Comparison of ENCODE assay signal across 8 mouse cellular contexts in genomic region chr7:126535766-126536165, GRCm38 (mm10). TPM values are rescaled to one million over a fixed set of nuclear protein-coding genes. Genes with fewer than 3 reads are reported as not detected.
DNase-seq lines count a peak whose midpoint lies in the region; ATAC-seq and TF ChIP-seq lines count a peak whose summit lies in the region.

No protein-coding gene starts in this region.

- no peak overlapping the region for H3K27ac ChIP-seq in lung, embryonic 14.5 days (ENCODE audit: low read depth)
- H3K27ac ChIP-seq in liver, adult 2 months (replicated peaks; ENCODE audit: insufficient read depth, low read depth, low read length), result no peak overlapping the region
- no peak overlapping the region for H3K27ac ChIP-seq in neural tube, embryonic 13.5 days (replicated peaks)

- peak overlapping the region; percentile 41 for H3K4me3 ChIP-seq in lung, embryonic 14.5 days (ENCODE audit: low read depth, low read length)
- peak overlapping the region; percentile 43 for H3K4me3 ChIP-seq in liver, adult 2 months (ENCODE audit: insufficient read depth, low read depth, low read length)
- H3K4me3 ChIP-seq in neural tube, embryonic 13.5 days, result peak overlapping the region; percentile 46

- H3K9ac ChIP-seq in lung, embryonic 14.5 days, result peak overlapping the region; percentile 48
- H3K9ac ChIP-seq in liver, adult 2 months (ENCODE audit: low read depth, low read length), result peak overlapping the region; percentile 23; the same call in 1 of the 2 replicates
- H3K9ac ChIP-seq in neural tube, embryonic 13.5 days, result peak overlapping the region; percentile 77

- H3K79me2 ChIP-seq in liver, adult 2 months (ENCODE audit: control insufficient read depth, insufficient read depth, low read length), result no peaks in the 10 kb centered on the region

- peak; percentile 34 for DNase-seq in lung, embryonic 14.5 days
- no peak for DNase-seq in lung, postnatal 36 days
- peak; percentile 56 for DNase-seq in embryo, embryonic 10 days (ENCODE audit: low spot score)
- no peak for DNase-seq in liver, adult 2 months (ENCODE audit: extremely low read depth, low read depth, low spot score)
- DNase-seq in left cerebral cortex, adult 8-10 months (ENCODE audit: low spot score in 2 of 2), result no peak
- DNase-seq in left cerebral cortex, postnatal 14 days (ENCODE audit: low spot score in 2 of 2), result no peak

- no peaks in the 10 kb centered on the region for H3K36me3 ChIP-seq in lung, embryonic 14.5 days (ENCODE audit: insufficient read depth)
- H3K36me3 ChIP-seq in liver, adult 2 months (ENCODE audit: control insufficient read depth, insufficient read depth, low read length), result no peaks in the 10 kb centered on the region
- no peaks in the 10 kb centered on the region for H3K36me3 ChIP-seq in neural tube, embryonic 13.5 days

- no peak for ATAC-seq in lung, embryonic 14.5 days (ENCODE audit: insufficient read depth)
- ATAC-seq in hematopoietic stem cell, adult 5-6 weeks (replicated peaks in 1 of 2; ENCODE audit: insufficient read depth in 1 of 2, low FRiP score in 2 of 2, low TSS enrichment in 1 of 2, low read depth in 1 of 2, poor library complexity in 2 of 2, severe bottlenecking in 2 of 2), result peak; percentile 37 to 50; a peak in 2 of 4 replicates
- no peak for ATAC-seq in neural tube, embryonic 13.5 days (ENCODE audit: low read depth)

- no peak for TF ChIP-seq CTCF in lung, embryonic 14.5 days (IDR thresholded peaks at IDR 0.05; ENCODE audit: low read depth)
- TF ChIP-seq CTCF in liver, adult 2 months (IDR thresholded peaks at IDR 0.05; ENCODE audit: low read depth, low read length), result no peak

- TF ChIP-seq POLR2A in liver, adult 2 months (IDR thresholded peaks at IDR 0.05; ENCODE audit: extremely low read depth, insufficient read depth, low read length), result no peak

- H3K9me3 ChIP-seq in lung, embryonic 14.5 days (ENCODE audit: low read depth, low read length), result no peaks in the 10 kb centered on the region
- no peaks in the 10 kb centered on the region for H3K9me3 ChIP-seq in neural tube, embryonic 13.5 days

- intact Hi-C loops in left cerebral cortex, postnatal 14 days (cut with DNase I), result no loop called here

- no peaks in the 10 kb centered on the region for H3K4me1 ChIP-seq in lung, embryonic 14.5 days (ENCODE audit: insufficient read depth)
- 0 out of 2 replicates have a peak, but pooled peaks cover 3% of the 10 kb centered on the region for H3K4me1 ChIP-seq in liver, adult 2 months (ENCODE audit: control insufficient read depth, insufficient read depth, low read length)
- H3K4me1 ChIP-seq in neural tube, embryonic 13.5 days (replicated peaks), result peaks cover 11% of the 10 kb centered on the region

- peak overlapping the region; percentile 77 for H3K4me2 ChIP-seq in lung, embryonic 14.5 days
- H3K4me2 ChIP-seq in neural tube, embryonic 13.5 days, result peak overlapping the region; percentile 88

- H3K27me3 ChIP-seq in lung, embryonic 14.5 days (ENCODE audit: insufficient read depth, low read length), result peaks cover 24% of the 10 kb centered on the region
- peaks cover 3% of the 10 kb centered on the region; the same call in 1 of the 2 replicates for H3K27me3 ChIP-seq in liver, adult 2 months (ENCODE audit: control insufficient read depth, insufficient read depth, low read length)
- H3K27me3 ChIP-seq in neural tube, embryonic 13.5 days, result peaks cover 19% of the 10 kb centered on the region

- under 1% methylated on average over 28 of the region's 28 CpGs for WGBS in lung, embryonic 14.5 days
- WGBS in liver, adult 2 months, result 5% methylated on average over 28 of the region's 28 CpGs
- 2% methylated on average over 28 of the region's 28 CpGs for WGBS in neural tube, embryonic 13.5 days

RNA-seq across cellular contexts. Expression of gene Eif3c, which starts 30.4 kb away (rescaled TPM):
- 169 and 183 TPM in 2 replicates for polyA plus RNA-seq in lung, embryonic 14.5 days (2014; fragmentation: Nextera tagmentation; extraction: Ambion mirVana)
- 187 and 207 TPM in 2 replicates for total RNA-seq in hematopoietic stem cell, adult 5-6 weeks (2017)
- total RNA-seq in liver, adult 2 months (2014; rRNA removed), result 79.4 and 85.6 TPM in 2 replicates
- polyA plus RNA-seq in liver, adult 2 months (2012; rRNA removed), result 54.2 and 64.1 TPM in 2 replicates
- 188 and 200 TPM in 2 replicates for polyA plus RNA-seq in neural tube, embryonic 13.5 days (2015; fragmentation: Nextera tagmentation; extraction: Ambion mirVana)
- 100 to 1,000 TPM; 173 to 189 (median 180) TPM for total RNA-seq in left cerebral cortex, adult 8-10 months (2022)
- total RNA-seq in left cerebral cortex, postnatal 14 days (2021), result 100 to 1,000 TPM; 182 to 186 TPM

RNA-seq across cellular contexts. Expression of gene Atxn2l, which starts 32.5 kb away (rescaled TPM):
- polyA plus RNA-seq in lung, embryonic 14.5 days (2014; fragmentation: Nextera tagmentation; extraction: Ambion mirVana), result 57.0 and 61.9 TPM in 2 replicates
- 40.0 and 40.2 TPM in 2 replicates for total RNA-seq in hematopoietic stem cell, adult 5-6 weeks (2017)
- total RNA-seq in liver, adult 2 months (2014; rRNA removed), result 4.6 and 6.4 TPM in 2 replicates
- polyA plus RNA-seq in liver, adult 2 months (2012; rRNA removed), result 42.9 and 81.3 TPM in 2 replicates
- polyA plus RNA-seq in neural tube, embryonic 13.5 days (2015; fragmentation: Nextera tagmentation; extraction: Ambion mirVana), result 68.2 and 83.1 TPM in 2 replicates
- 100 to 1,000 TPM in 3 of 4 experiments, 10 to 100 TPM in 1; 98.1 to 122 (median 112) TPM for total RNA-seq in left cerebral cortex, adult 8-10 months (2022)
- 100 to 1,000 TPM; 116 to 119 TPM for total RNA-seq in left cerebral cortex, postnatal 14 days (2021)

RNA-seq across cellular contexts. Expression of gene Tufm, which starts 48.6 kb away (rescaled TPM):
- polyA plus RNA-seq in lung, embryonic 14.5 days (2014; fragmentation: Nextera tagmentation; extraction: Ambion mirVana), result 126 and 128 TPM in 2 replicates
- 48.1 and 99.2 TPM in 2 replicates for total RNA-seq in hematopoietic stem cell, adult 5-6 weeks (2017)
- total RNA-seq in liver, adult 2 months (2014; rRNA removed), result 90.8 and 94.4 TPM in 2 replicates
- polyA plus RNA-seq in liver, adult 2 months (2012; rRNA removed), result 163 TPM in 2 replicates
- 122 and 144 TPM in 2 replicates for polyA plus RNA-seq in neural tube, embryonic 13.5 days (2015; fragmentation: Nextera tagmentation; extraction: Ambion mirVana)
- 10 to 100 TPM; 77.6 to 99.8 (median 84.1) TPM for total RNA-seq in left cerebral cortex, adult 8-10 months (2022)
- 10 to 100 TPM; 81.4 to 87.8 TPM for total RNA-seq in left cerebral cortex, postnatal 14 days (2021)

RNA-seq across cellular contexts. Expression of gene Apobr, which starts 49.0 kb away (rescaled TPM):
- polyA plus RNA-seq in lung, embryonic 14.5 days (2014; fragmentation: Nextera tagmentation; extraction: Ambion mirVana), result 0.32 and 0.54 TPM in 2 replicates
- 24.8 and 26.0 TPM in 2 replicates for total RNA-seq in hematopoietic stem cell, adult 5-6 weeks (2017)
- total RNA-seq in liver, adult 2 months (2014; rRNA removed), result 0.74 and 1.6 TPM in 2 replicates
- 0.58 and 1.0 TPM in 2 replicates for polyA plus RNA-seq in liver, adult 2 months (2012; rRNA removed)
- polyA plus RNA-seq in neural tube, embryonic 13.5 days (2015; fragmentation: Nextera tagmentation; extraction: Ambion mirVana), result 0.29 and 0.95 TPM in 2 replicates
- 1 to 10 TPM in 2 of 4 experiments, under 1 TPM in 2; 0.63 to 1.4 (median 1.0) TPM for total RNA-seq in left cerebral cortex, adult 8-10 months (2022)
- total RNA-seq in left cerebral cortex, postnatal 14 days (2021), result under 1 TPM; 0.26 to 0.32 TPM

RNA-seq across cellular contexts. Expression of gene Cln3, which starts 49.9 kb away (rescaled TPM):
- polyA plus RNA-seq in lung, embryonic 14.5 days (2014; fragmentation: Nextera tagmentation; extraction: Ambion mirVana), result 24.1 and 27.3 TPM in 2 replicates
- total RNA-seq in hematopoietic stem cell, adult 5-6 weeks (2017), result 26.1 and 57.4 TPM in 2 replicates
- total RNA-seq in liver, adult 2 months (2014; rRNA removed), result 7.1 and 9.5 TPM in 2 replicates
- polyA plus RNA-seq in liver, adult 2 months (2012; rRNA removed), result 40.9 and 57.0 TPM in 2 replicates
- 26.3 and 27.9 TPM in 2 replicates for polyA plus RNA-seq in neural tube, embryonic 13.5 days (2015; fragmentation: Nextera tagmentation; extraction: Ambion mirVana)
- total RNA-seq in left cerebral cortex, adult 8-10 months (2022), result 10 to 100 TPM; 28.5 to 49.0 (median 38.7) TPM
- total RNA-seq in left cerebral cortex, postnatal 14 days (2021), result 10 to 100 TPM; 20.4 to 21.5 TPM

Comparison
In these comparisons a context has a peak if more than half of its experiments do, and no peak if none do; other contexts are left out.
1. DNase-seq: peak in lung, embryonic 14.5 days (single experiment) and embryo, embryonic 10 days (single experiment); none in lung, postnatal 36 days (single experiment), liver, adult 2 months (single experiment), left cerebral cortex, adult 8-10 months (0 of 2) and left cerebral cortex, postnatal 14 days (0 of 2).
2. ATAC-seq: peak in hematopoietic stem cell, adult 5-6 weeks (2 of 2); none in lung, embryonic 14.5 days (single experiment) and neural tube, embryonic 13.5 days (single experiment).
3. H3K9ac ChIP-seq: peak in every context shown above with its lines; median percentile 77 in neural tube, embryonic 13.5 days; 48 in lung, embryonic 14.5 days; 23 in liver, adult 2 months.
4. Peak in every context shown above with its lines, with median percentiles within 50 percentile points of each other: H3K4me3 ChIP-seq.